Mouse (Mus musculus) hindbrain, postnatal 0 days (tissue): Measurements from ENCODE around the gene Gpc6. TPM values are rescaled to one million over a fixed set of nuclear protein-coding genes. Genes with fewer than 3 reads are reported as not detected.

Experiments used
- ATAC-seq: fragments of 200-750 bp; cut with Nextera tagmentation; 2 replicates; pipeline ENCODE4 v1.8.0; 2017; ENCODE audit warnings: mild to moderate bottlenecking, moderate TSS enrichment, moderate library complexity
- DNase-seq: peaks from one replicate; pipeline ENCODE4 v3.0.0-alpha.2; 2015; ENCODE audit warnings: low spot score
- H3K27ac ChIP-seq: fragments of 300-500 bp; sonication (generic); 2 replicates; pipeline ENCODE4 v1.5.1; 2014; ENCODE audit warnings: mild to moderate bottlenecking
- H3K27me3 ChIP-seq: fragments of 300-500 bp; sonication (generic); 2 replicates; pipeline ENCODE4 v1.6.1; 2014; ENCODE audit warnings: low read length, mixed read lengths; ENCODE audit not compliant: insufficient read depth
- H3K36me3 ChIP-seq: fragments of 300-500 bp; sonication (generic); 2 replicates; pipeline ENCODE4 v1.6.1; 2014; ENCODE audit warnings: low read length, mixed read lengths; ENCODE audit not compliant: insufficient read depth
- H3K4me1 ChIP-seq: fragments of 300-500 bp; sonication (generic); 2 replicates; pipeline ENCODE4 v1.6.1; 2014; ENCODE audit warnings: antibody characterized with exemption, low read length, mixed read lengths; ENCODE audit not compliant: insufficient read depth
- H3K4me2 ChIP-seq: fragments of 300-500 bp; sonication (generic); 2 replicates; pipeline ENCODE4 v1.6.1; 2014; ENCODE audit warnings: low read depth, mild to moderate bottlenecking, low read length, moderate library complexity, mixed read lengths
- H3K4me3 ChIP-seq: fragments of 300-500 bp; sonication (generic); 2 replicates; pipeline ENCODE4 v1.5.1; 2014; ENCODE audit warnings: low read length
- H3K9ac ChIP-seq: fragments of 300-500 bp; sonication (generic); replicated peaks from 2 replicates; pipeline ENCODE4 v1.6.1; 2014; ENCODE audit warnings: mild to moderate bottlenecking, low read length, moderate library complexity, mixed read lengths
- H3K9me3 ChIP-seq: fragments of 300-500 bp; sonication (generic); 2 replicates; pipeline ENCODE4 v1.6.1; 2016; ENCODE audit warnings: low read length, mixed read lengths
- CTCF ChIP-seq: IDR thresholded peaks from 2 replicates; pipeline ENCODE4 v1.5.1; 2016; ENCODE audit warnings: antibody characterized with exemption, control low read depth, low read depth
- WGBS: fragments of 180-500 bp; shearing (Covaris S2); extraction: QIAGEN DNeasy Blood & Tissue Kit; methylation state at CpG from one replicate; pipeline ENCODE4 v1.1.7; 2014; 5-methylcytosine and 5-hydroxymethylcytosine counted together
- polyA plus RNA-seq: library from polyadenylated mRNA; unstranded; fragments of >200 nt; fragmentation: Nextera tagmentation; extraction: Ambion mirVana; gene quantifications from 2 replicates; pipeline ENCODE4 v1.2.1, GENCODE M21; 2015
- total RNA-seq: library from RNA; depleted of rRNA; stranded (reverse); fragments of >200 nt; gene quantifications from 2 replicates; pipeline ENCODE4 v1.2.3, GENCODE M21; 2014

Gene Gpc6
- total and polyA plus RNA-seq, 2 experiments from 2014 or later: 17.9 to 28.5 TPM

- H3K9me3 ChIP-seq: peaks cover 3% of the 10 kb centered on the region; the same call in 1 of the 2 replicates
- TF ChIP-seq CTCF: no peak
- no peak overlapping the region for H3K9ac ChIP-seq
- WGBS: 84% methylated on average over 7 of the region's 7 CpGs
- ATAC-seq (no peak), DNase-seq (no peak)
- no peak overlapping the region for H3K4me2 ChIP-seq
- no peak overlapping the region for H3K4me3 ChIP-seq
- H3K4me1 ChIP-seq: no peaks in the 10 kb centered on the region
- H3K27ac ChIP-seq: no peak overlapping the region
- no peaks in the 10 kb centered on the region for H3K36me3 ChIP-seq
- H3K27me3 ChIP-seq: no peaks in the 10 kb centered on the region
Measured at GRCm38 (mm10) chr14:117755231-117755630, 830.1 kb downstream of the Gpc6 start.

GRCm38 (mm10) chr14:117756505-117756904 is 831.4 kb downstream of the Gpc6 start:
- Histone ChIP-seq H3K27ac (no peak overlapping the region), H3K4me3 (no peak overlapping the region), H3K27me3 (no peaks in the 10 kb centered on the region), H3K9ac (no peak overlapping the region), H3K4me2 (no peak overlapping the region), H3K36me3 (no peaks in the 10 kb centered on the region), H3K4me1 (no peaks in the 10 kb centered on the region), H3K9me3 (no peaks in the 10 kb centered on the region)
- ATAC-seq: no peak
- no peak for TF ChIP-seq CTCF
- 68% methylated on average over 7 of the region's 7 CpGs for WGBS
- no peak for DNase-seq

- Histone ChIP-seq H3K9me3 (no peaks in the 10 kb centered on the region), H3K27me3 (no peaks in the 10 kb centered on the region), H3K27ac (no peak overlapping the region), H3K4me3 (no peak overlapping the region), H3K4me2 (no peak overlapping the region), H3K36me3 (no peaks in the 10 kb centered on the region), H3K4me1 (no peaks in the 10 kb centered on the region), H3K9ac (no peak overlapping the region)
- no peak for ATAC-seq
- no peak for DNase-seq
- WGBS: 47% methylated on average over 6 of the region's 6 CpGs
- TF ChIP-seq CTCF: no peak
Measured at GRCm38 (mm10) chr14:117757790-117758358, 832.8 kb downstream of the Gpc6 start.

GRCm38 (mm10) chr14:117760830-117761517 is 835.9 kb downstream of the Gpc6 start:
- H3K27me3 ChIP-seq: no peaks in the 10 kb centered on the region
- no peaks in the 10 kb centered on the region for H3K9me3 ChIP-seq
- H3K27ac ChIP-seq: no peak overlapping the region
- H3K4me1 ChIP-seq: no peaks in the 10 kb centered on the region
- no peak overlapping the region for H3K4me3 ChIP-seq
- WGBS: 66% methylated on average over 4 of the region's 4 CpGs
- TF ChIP-seq CTCF: no peak
- H3K9ac ChIP-seq: no peak overlapping the region
- DNase-seq (no peak), ATAC-seq (no peak)
- no peak overlapping the region for H3K4me2 ChIP-seq
- no peaks in the 10 kb centered on the region for H3K36me3 ChIP-seq

- DNase-seq: no peak
- Histone ChIP-seq H3K4me2 (no peak overlapping the region), H3K36me3 (no peaks in the 10 kb centered on the region), H3K9me3 (no peaks in the 10 kb centered on the region), H3K4me3 (no peak overlapping the region), H3K27ac (no peak overlapping the region), H3K9ac (no peak overlapping the region), H3K27me3 (no peaks in the 10 kb centered on the region), H3K4me1 (no peaks in the 10 kb centered on the region)
- no peak for ATAC-seq
- no peak for TF ChIP-seq CTCF
- 81% methylated on average over 5 of the region's 5 CpGs for WGBS
Measured at GRCm38 (mm10) chr14:117762934-117763333, 837.8 kb downstream of the Gpc6 start.

GRCm38 (mm10) chr14:117767861-117768260 is 842.7 kb downstream of the Gpc6 start:
- H3K36me3 ChIP-seq: no peaks in the 10 kb centered on the region
- no peak overlapping the region for H3K27ac ChIP-seq
- H3K4me3 ChIP-seq: no peak overlapping the region
- no peak for ATAC-seq
- H3K9ac ChIP-seq: no peak overlapping the region
- 92% methylated on average over 4 of the region's 4 CpGs for WGBS
- H3K27me3 ChIP-seq: no peaks in the 10 kb centered on the region
- no peak for DNase-seq
- TF ChIP-seq CTCF: no peak
- H3K9me3 ChIP-seq: no peaks in the 10 kb centered on the region
- H3K4me2 ChIP-seq: no peak overlapping the region
- H3K4me1 ChIP-seq: no peaks in the 10 kb centered on the region

- H3K4me1 ChIP-seq: no peaks in the 10 kb centered on the region
- DNase-seq (no peak), ATAC-seq (no peak)
- H3K9me3 ChIP-seq: no peaks in the 10 kb centered on the region
- no peaks in the 10 kb centered on the region for H3K36me3 ChIP-seq
- no peak overlapping the region for H3K4me2 ChIP-seq
- 88% methylated on average over 7 of the region's 7 CpGs for WGBS
- no peak overlapping the region for H3K4me3 ChIP-seq
- no peak overlapping the region for H3K9ac ChIP-seq
- TF ChIP-seq CTCF: no peak
- H3K27ac ChIP-seq: no peak overlapping the region
- H3K27me3 ChIP-seq: no peaks in the 10 kb centered on the region
Measured at GRCm38 (mm10) chr14:117768697-117769096, 843.6 kb downstream of the Gpc6 start.
